Mouse (Mus musculus): ENCODE measurements around the gene Fxr1. TPM values are rescaled to one million over a fixed set of nuclear protein-coding genes. Genes with fewer than 3 reads are reported as not detected.

Gene Fxr1
- 69.3 and 73.5 TPM in 2 replicates for polyA plus RNA-seq (2014; fragmentation: Nextera tagmentation; extraction: Ambion mirVana)

DNA sequence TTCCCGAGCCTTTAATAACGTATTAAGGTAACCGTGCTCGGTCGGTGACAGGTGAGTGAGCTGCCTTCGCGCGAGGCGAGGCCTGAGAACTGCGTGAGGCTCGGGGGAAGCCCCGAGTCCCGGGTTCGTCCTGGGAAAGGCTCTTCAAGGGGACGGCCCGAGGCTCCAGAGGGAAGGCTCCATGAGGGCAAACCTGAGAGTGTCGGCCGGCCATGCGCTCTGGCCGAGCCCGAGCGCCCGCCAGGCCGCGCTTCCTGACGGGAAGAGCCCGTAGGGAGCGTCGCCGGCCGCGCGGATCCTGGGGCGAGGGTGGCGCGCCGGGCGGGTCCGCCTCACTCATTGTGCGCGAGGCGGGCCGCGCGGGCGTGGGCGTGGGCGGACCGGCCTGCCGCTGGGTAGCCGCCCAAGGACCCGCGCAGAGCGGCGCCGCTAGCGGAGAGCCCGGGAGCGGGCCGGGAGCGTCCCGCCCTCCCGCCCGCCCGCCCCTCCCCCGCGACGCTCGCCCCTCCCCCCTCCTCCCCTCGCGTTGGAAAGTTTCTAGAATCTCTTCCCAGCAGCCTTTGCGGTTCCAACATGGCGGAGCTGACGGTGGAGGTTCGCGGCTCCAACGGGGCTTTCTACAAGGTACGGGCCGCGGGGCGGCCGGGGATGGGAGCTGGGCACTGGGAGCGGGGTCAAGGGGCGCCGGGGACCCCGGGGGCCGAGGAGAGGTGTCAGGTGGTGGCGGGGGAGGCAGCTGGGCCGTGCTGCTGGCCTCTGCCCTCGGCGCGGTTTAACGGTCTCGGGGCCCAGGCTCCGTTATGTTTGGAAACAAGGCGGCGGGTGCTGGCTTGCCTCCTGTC lies at the start of gene Fxr1:
TSS of gene Fxr1 (plus strand) at position 404 of the 842 bp plus-strand sequence.
- WGBS = 1% methylated on average over 84 of the region's 97 CpGs
- peak; percentile 96 for ATAC-seq (replicated peaks; ENCODE audit: low FRiP score)
- H3K27me3 ChIP-seq (ENCODE audit: control insufficient read depth, insufficient read depth, low read length) = no peaks in the 10 kb centered on the region; the same call in 1 of the 2 replicates

DNA sequence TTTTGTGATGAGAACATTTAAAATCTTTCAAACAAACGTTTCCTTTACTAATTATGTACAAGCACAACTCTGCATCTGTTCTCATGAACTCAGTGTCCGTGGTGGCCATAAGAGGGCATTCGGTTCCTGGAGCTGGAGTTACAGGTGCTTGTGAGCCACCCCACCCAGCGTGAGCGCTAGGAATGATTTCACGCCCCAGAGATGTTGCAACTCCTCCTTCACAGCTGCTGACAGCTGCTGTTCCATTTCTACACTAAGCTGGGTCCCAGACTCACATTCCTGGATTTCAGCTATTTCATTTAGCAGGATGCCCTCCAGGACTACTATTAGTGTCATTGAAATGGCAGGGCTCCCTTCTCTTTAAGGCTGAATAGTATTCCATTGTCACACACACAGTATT lies 40.3 kb upstream of the Fxr1 start:
- no peak overlapping the region for H3K27ac ChIP-seq (ENCODE audit: low read depth, low read length)
- no peaks in the 10 kb centered on the region for H3K27me3 ChIP-seq (ENCODE audit: control insufficient read depth, insufficient read depth, low read length)
- H3K9me3 ChIP-seq (ENCODE audit: control insufficient read depth, low read length) = no peaks in the 10 kb centered on the region
- H3K4me2 ChIP-seq (ENCODE audit: low read depth, low read length, severe bottlenecking) = no peak overlapping the region
- H3K4me3 ChIP-seq (ENCODE audit: low read depth, low read length) = no peak overlapping the region
- ATAC-seq (replicated peaks; ENCODE audit: low FRiP score) (no peak), DNase-seq (ENCODE audit: low spot score) (no peak)
- H3K4me1 ChIP-seq (replicated peaks; ENCODE audit: control insufficient read depth, insufficient read depth, low read length) = no peaks in the 10 kb centered on the region
- no peak overlapping the region for H3K9ac ChIP-seq (ENCODE audit: low read length)
- WGBS = 86% methylated on average over 6 of the region's 6 CpGs
- no peaks in the 10 kb centered on the region for H3K36me3 ChIP-seq (ENCODE audit: control insufficient read depth, insufficient read depth, low read length)

More for the DNA sequence above, at the start of gene Fxr1:
- Histone ChIP-seq H3K4me3 (ENCODE audit: low read depth, low read length) (peak within 1 kb of the TSS; percentile 96), H3K4me2 (ENCODE audit: low read depth, low read length, severe bottlenecking) (peak within 1 kb of the TSS; percentile 60), H3K9ac (ENCODE audit: low read length) (peak within 1 kb of the TSS; percentile 98), H3K36me3 (ENCODE audit: control insufficient read depth, insufficient read depth, low read length) (no peaks in the 10 kb centered on the region), H3K4me1 (replicated peaks; ENCODE audit: control insufficient read depth, insufficient read depth, low read length) (peaks cover 4% of the 10 kb centered on the region; the same call in 1 of the 2 replicates), H3K27ac (ENCODE audit: low read depth, low read length) (peak within 1 kb of the TSS; percentile 86), H3K9me3 (ENCODE audit: control insufficient read depth, low read length) (no peaks in the 10 kb centered on the region)
- DNase-seq (ENCODE audit: low spot score) = peak; percentile 91

DNA sequence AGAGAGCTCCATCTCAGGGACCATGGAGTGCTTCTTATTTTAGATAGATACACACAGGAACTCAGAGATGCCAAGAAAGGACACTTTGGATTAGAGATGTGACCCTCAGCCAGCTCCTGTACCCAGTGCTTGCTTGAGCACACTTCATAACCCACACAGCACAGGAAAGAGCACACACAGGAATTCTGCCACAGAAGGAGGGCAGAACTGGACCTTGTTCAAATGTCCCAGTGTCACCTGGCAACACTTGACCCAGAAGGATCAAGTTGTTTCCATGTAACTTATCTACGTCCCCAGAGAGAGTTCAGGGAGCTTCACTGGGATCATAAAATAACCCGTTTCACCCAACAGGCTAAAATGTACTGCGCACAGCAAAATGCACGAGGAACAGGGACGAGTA lies 37.0 kb upstream of the Fxr1 start:
- Histone ChIP-seq H3K4me3 (ENCODE audit: low read depth, low read length) (no peak overlapping the region), H3K4me2 (ENCODE audit: low read depth, low read length, severe bottlenecking) (no peak overlapping the region), H3K9ac (ENCODE audit: low read length) (no peak overlapping the region), H3K4me1 (replicated peaks; ENCODE audit: control insufficient read depth, insufficient read depth, low read length) (no peaks in the 10 kb centered on the region), H3K9me3 (ENCODE audit: control insufficient read depth, low read length) (no peaks in the 10 kb centered on the region), H3K27me3 (ENCODE audit: control insufficient read depth, insufficient read depth, low read length) (no peaks in the 10 kb centered on the region), H3K27ac (ENCODE audit: low read depth, low read length) (no peak overlapping the region), H3K36me3 (ENCODE audit: control insufficient read depth, insufficient read depth, low read length) (no peaks in the 10 kb centered on the region)
- DNase-seq (ENCODE audit: low spot score) = no peak
- ATAC-seq (replicated peaks; ENCODE audit: low FRiP score) = no peak
- 97% methylated on average over 5 of the region's 5 CpGs for whole genome bisulfite sequencing

DNA sequence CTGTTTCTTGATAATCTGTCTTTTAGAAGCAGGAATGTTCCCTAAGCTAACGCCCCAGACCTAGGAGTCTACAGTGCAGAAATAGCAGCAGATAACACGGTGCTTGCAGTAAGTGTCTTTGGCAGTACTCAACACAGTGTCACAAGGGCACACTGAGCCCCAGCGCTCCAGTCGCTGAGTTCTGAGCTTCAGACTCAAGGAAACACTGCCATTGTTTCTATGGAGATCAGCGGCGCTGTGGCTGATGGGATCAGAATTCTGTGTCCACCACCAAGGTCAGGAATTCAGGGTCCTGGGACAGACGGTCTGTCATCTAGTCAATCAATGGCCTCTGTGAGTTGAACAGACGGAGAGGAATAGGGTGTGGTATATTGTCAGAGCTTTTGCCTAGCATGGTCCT lies 30.4 kb upstream of the Fxr1 start:
- Histone ChIP-seq H3K27me3 (ENCODE audit: control insufficient read depth, insufficient read depth, low read length) (no peaks in the 10 kb centered on the region), H3K9ac (ENCODE audit: low read length) (no peak overlapping the region)
- no peak for DNase-seq (ENCODE audit: low spot score)

DNA sequence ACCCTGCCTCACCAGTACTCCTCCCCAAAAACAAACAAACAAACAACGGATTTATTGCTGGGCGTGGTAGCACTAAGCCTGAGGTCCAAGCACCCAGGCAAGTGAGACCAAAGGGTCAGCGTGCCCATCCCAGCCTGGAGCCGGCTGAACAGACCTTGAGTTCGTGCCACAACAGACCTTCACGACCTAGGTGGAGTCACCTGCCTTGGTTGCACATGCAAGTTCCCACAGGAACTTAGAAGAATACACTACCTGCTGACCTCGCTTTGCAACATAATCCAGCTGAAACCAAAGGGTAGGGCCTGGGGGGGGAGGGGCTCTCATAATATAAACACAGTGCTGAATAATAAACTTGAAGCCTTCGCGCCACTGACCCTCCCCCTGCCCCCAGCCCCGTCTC lies 29.3 kb upstream of the Fxr1 start:
- Histone ChIP-seq H3K27me3 (ENCODE audit: control insufficient read depth, insufficient read depth, low read length) (no peaks in the 10 kb centered on the region), H3K4me2 (ENCODE audit: low read depth, low read length, severe bottlenecking) (no peak overlapping the region), H3K4me1 (replicated peaks; ENCODE audit: control insufficient read depth, insufficient read depth, low read length) (no peaks in the 10 kb centered on the region), H3K9ac (ENCODE audit: low read length) (no peak overlapping the region), H3K4me3 (ENCODE audit: low read depth, low read length) (no peak overlapping the region), H3K36me3 (ENCODE audit: control insufficient read depth, insufficient read depth, low read length) (no peaks in the 10 kb centered on the region), H3K27ac (ENCODE audit: low read depth, low read length) (no peak overlapping the region), H3K9me3 (ENCODE audit: control insufficient read depth, low read length) (no peaks in the 10 kb centered on the region)
- ATAC-seq (replicated peaks; ENCODE audit: low FRiP score) = no peak
- 82% methylated on average over 10 of the region's 10 CpGs for WGBS
- no peak for DNase-seq (ENCODE audit: low spot score)

More for the DNA sequence above, 30.4 kb upstream of the Fxr1 start:
- ATAC-seq (replicated peaks; ENCODE audit: low FRiP score) = no peak
- Histone ChIP-seq H3K36me3 (ENCODE audit: control insufficient read depth, insufficient read depth, low read length) (no peaks in the 10 kb centered on the region), H3K4me2 (ENCODE audit: low read depth, low read length, severe bottlenecking) (no peak overlapping the region), H3K9me3 (ENCODE audit: control insufficient read depth, low read length) (no peaks in the 10 kb centered on the region), H3K4me3 (ENCODE audit: low read depth, low read length) (no peak overlapping the region), H3K4me1 (replicated peaks; ENCODE audit: control insufficient read depth, insufficient read depth, low read length) (no peaks in the 10 kb centered on the region), H3K27ac (ENCODE audit: low read depth, low read length) (no peak overlapping the region)
- WGBS = 75% methylated on average over 8 of the region's 8 CpGs

DNA sequence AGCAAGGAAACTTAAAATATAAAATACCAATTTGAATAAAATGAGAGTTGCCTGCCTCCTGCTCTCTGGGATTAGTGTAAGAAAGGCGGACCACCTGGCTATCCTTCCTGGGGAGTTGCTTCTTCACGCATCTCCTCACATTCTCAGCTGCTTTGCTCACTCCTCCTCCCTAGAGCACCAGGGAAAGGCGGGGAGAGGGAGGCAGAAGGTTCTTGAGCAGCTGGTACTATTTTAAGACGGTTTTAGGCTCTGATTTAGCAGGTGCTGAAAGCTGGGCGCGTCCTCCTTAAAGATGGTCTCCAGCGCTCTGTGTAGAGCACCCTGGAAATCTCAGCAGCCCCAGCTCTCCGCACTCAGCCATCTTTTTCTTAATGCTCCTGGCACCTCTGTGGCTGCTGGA lies 28.8 kb upstream of the Fxr1 start:
- 78% methylated on average over 8 of the region's 8 CpGs for WGBS
- H3K27me3 ChIP-seq (ENCODE audit: control insufficient read depth, insufficient read depth, low read length) = no peaks in the 10 kb centered on the region
- DNase-seq (ENCODE audit: low spot score) (no peak), ATAC-seq (replicated peaks; ENCODE audit: low FRiP score) (no peak)
- H3K4me1 ChIP-seq (replicated peaks; ENCODE audit: control insufficient read depth, insufficient read depth, low read length) = no peaks in the 10 kb centered on the region
- no peak overlapping the region for H3K27ac ChIP-seq (ENCODE audit: low read depth, low read length)
- no peaks in the 10 kb centered on the region for H3K36me3 ChIP-seq (ENCODE audit: control insufficient read depth, insufficient read depth, low read length)
- no peak overlapping the region for H3K9ac ChIP-seq (ENCODE audit: low read length)
- no peaks in the 10 kb centered on the region for H3K9me3 ChIP-seq (ENCODE audit: control insufficient read depth, low read length)
- H3K4me2 ChIP-seq (ENCODE audit: low read depth, low read length, severe bottlenecking) = no peak overlapping the region
- H3K4me3 ChIP-seq (ENCODE audit: low read depth, low read length) = no peak overlapping the region

DNA sequence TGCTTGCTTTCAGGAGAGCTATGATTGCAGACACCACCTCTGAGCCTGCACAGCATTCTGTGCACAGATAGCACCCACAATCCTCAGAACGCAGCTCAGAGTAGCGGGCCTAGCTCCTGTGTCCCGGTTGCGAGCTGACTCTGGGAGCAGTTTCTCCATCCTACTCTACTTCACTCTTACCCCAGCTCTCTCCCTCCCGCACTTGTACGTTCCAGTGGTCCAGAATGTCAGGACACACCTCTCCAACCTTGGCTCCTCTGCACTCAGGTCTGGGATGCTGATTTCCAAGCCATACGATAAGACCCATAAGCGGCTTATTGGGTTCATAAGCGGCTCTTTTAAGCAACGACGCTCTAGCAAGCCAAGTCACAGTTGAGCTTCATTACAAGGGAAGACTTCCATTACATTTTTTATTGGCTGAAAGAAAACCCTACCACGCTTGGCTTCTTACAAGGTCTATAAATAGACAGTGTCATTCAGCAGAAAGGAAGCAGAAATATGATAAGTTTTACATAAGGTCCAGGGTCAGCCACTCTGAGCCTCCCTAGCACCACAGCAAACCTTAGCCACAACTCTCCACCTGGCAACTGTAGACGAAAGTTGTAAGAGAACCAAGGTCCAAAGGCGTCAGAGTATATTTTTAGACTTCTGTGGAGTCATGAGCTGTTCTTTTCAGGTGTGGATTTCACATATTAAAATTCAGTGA lies 26.2 kb upstream of the Fxr1 start:
- no peak for DNase-seq (ENCODE audit: low spot score)
- Histone ChIP-seq H3K9ac (ENCODE audit: low read length) (no peak overlapping the region), H3K27me3 (ENCODE audit: control insufficient read depth, insufficient read depth, low read length) (no peaks in the 10 kb centered on the region), H3K4me1 (replicated peaks; ENCODE audit: control insufficient read depth, insufficient read depth, low read length) (no peaks in the 10 kb centered on the region), H3K9me3 (ENCODE audit: control insufficient read depth, low read length) (no peaks in the 10 kb centered on the region), H3K36me3 (ENCODE audit: control insufficient read depth, insufficient read depth, low read length) (no peaks in the 10 kb centered on the region), H3K4me2 (ENCODE audit: low read depth, low read length, severe bottlenecking) (no peak overlapping the region), H3K4me3 (ENCODE audit: low read depth, low read length) (no peak overlapping the region), H3K27ac (ENCODE audit: low read depth, low read length) (no peak overlapping the region)
- ATAC-seq (replicated peaks; ENCODE audit: low FRiP score) = no peak
- 88% methylated on average over 14 of the region's 14 CpGs for WGBS

DNA sequence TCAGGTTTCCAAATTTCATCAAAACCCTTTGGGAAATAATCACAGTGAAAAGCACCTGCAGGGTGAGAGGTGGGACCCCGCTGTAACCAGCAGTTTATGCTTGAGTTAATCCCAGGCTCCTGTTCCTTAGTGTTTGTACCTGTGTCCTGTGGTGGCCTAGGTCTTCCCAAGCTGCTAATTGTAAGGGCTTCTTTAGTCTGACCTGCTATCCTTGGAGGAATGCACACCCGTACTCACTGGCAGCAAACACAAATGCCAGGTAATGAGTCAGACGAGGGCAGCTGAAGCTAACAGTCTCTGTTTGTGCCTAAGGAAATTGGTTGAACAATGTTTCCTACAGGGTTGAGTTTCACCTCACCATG lies 25.6 kb upstream of the Fxr1 start:
- Histone ChIP-seq H3K36me3 (ENCODE audit: control insufficient read depth, insufficient read depth, low read length) (no peaks in the 10 kb centered on the region), H3K4me1 (replicated peaks; ENCODE audit: control insufficient read depth, insufficient read depth, low read length) (no peaks in the 10 kb centered on the region), H3K27me3 (ENCODE audit: control insufficient read depth, insufficient read depth, low read length) (no peaks in the 10 kb centered on the region), H3K4me2 (ENCODE audit: low read depth, low read length, severe bottlenecking) (no peak overlapping the region), H3K27ac (ENCODE audit: low read depth, low read length) (no peak overlapping the region), H3K9me3 (ENCODE audit: control insufficient read depth, low read length) (no peaks in the 10 kb centered on the region), H3K9ac (ENCODE audit: low read length) (no peak overlapping the region), H3K4me3 (ENCODE audit: low read depth, low read length) (no peak overlapping the region)
- ATAC-seq (replicated peaks; ENCODE audit: low FRiP score) (no peak), DNase-seq (ENCODE audit: low spot score) (no peak)
- 71% methylated on average over 3 of the region's 3 CpGs for WGBS

Measured in forebrain, embryonic 11.5 days (tissue).